Mouse (Mus musculus) limb, embryonic 11.5 days (tissue): Measurements from ENCODE around the gene S100a5. TPM values are rescaled to one million over a fixed set of nuclear protein-coding genes. Genes with fewer than 3 reads are reported as not detected.

Source experiments
- ATAC-seq: fragments of 200-750 bp; cut with Nextera tagmentation; 2 replicates; pipeline ENCODE4 v1.8.0; 2017; ENCODE audit warnings: low read depth; ENCODE audit not compliant: insufficient number of reproducible peaks, low FRiP score, low TSS enrichment
- DNase-seq: peaks from one replicate; pipeline ENCODE4 v3.0.0-alpha.2; 2015; ENCODE audit warnings: low spot score
- H3K27ac ChIP-seq: fragments of 300-500 bp; sonication (generic); replicated peaks from 2 replicates; pipeline ENCODE4 v1.5.1; 2014; ENCODE audit warnings: low read depth, mild to moderate bottlenecking, low read length
- H3K27me3 ChIP-seq: fragments of 300-500 bp; sonication (generic); 2 replicates; pipeline ENCODE4 v1.6.1; 2014; ENCODE audit warnings: mild to moderate bottlenecking, low read length, mixed read lengths; ENCODE audit not compliant: control insufficient read depth, insufficient read depth
- H3K36me3 ChIP-seq: fragments of 300-500 bp; sonication (generic); 2 replicates; pipeline ENCODE4 v1.6.1; 2014; ENCODE audit warnings: mild to moderate bottlenecking, low read length, moderate library complexity, mixed read lengths; ENCODE audit not compliant: control insufficient read depth, insufficient read depth
- H3K4me1 ChIP-seq: fragments of 300-500 bp; sonication (generic); 2 replicates; pipeline ENCODE4 v1.6.1; 2014; ENCODE audit warnings: low read length, mixed read lengths; ENCODE audit not compliant: control insufficient read depth, insufficient read depth
- H3K4me2 ChIP-seq: fragments of 300-500 bp; sonication (generic); 2 replicates; pipeline ENCODE4 v1.6.1; 2014; ENCODE audit warnings: low read depth, mild to moderate bottlenecking, moderate library complexity; ENCODE audit not compliant: severe bottlenecking
- H3K4me3 ChIP-seq: fragments of 300-500 bp; sonication (generic); 2 replicates; pipeline ENCODE4 v1.5.1; 2014; ENCODE audit warnings: low read depth, low read length
- H3K9ac ChIP-seq: fragments of 300-500 bp; sonication (generic); 2 replicates; pipeline ENCODE4 v1.6.1; 2014; ENCODE audit warnings: mild to moderate bottlenecking, low read length
- H3K9me3 ChIP-seq: fragments of 300-500 bp; sonication (generic); 2 replicates; pipeline ENCODE4 v1.6.1; 2016; ENCODE audit warnings: low read length; ENCODE audit not compliant: control insufficient read depth
- WGBS: fragments of 180-500 bp; shearing (Covaris S2); extraction: QIAGEN DNeasy Blood & Tissue Kit; methylation state at CpG from one replicate; pipeline ENCODE4 v1.1.7; 2014; 5-methylcytosine and 5-hydroxymethylcytosine counted together
- polyA plus RNA-seq: library from polyadenylated mRNA; unstranded; fragments of >200 nt; fragmentation: Nextera tagmentation; extraction: Ambion mirVana; gene quantifications from 2 replicates; pipeline ENCODE4 v1.2.1, GENCODE M21; 2014

S100a5 gene
- polyA plus RNA-seq, 1 experiment from 2014 or later, result not detected

DNA sequence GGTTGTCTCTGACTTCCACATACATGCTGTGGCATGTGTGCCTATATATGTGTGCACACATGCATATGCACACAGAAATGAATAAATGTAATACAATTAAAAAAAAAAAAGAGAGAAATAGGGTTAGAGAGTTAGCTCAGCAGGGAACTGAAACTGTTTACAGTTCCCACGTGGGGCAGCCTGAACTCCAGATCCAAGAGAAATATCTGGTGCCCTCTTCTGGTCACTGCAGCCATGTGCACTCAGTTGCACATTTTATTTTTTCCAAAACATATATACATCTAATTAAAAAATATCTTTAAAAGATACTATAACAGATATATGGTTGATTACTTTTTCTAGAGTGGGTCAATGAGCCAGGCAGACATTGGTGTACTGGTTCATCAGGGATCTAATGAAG, 9.3 kb downstream of the S100a5 start:
- Histone ChIP-seq H3K27me3 (no peaks in the 10 kb centered on the region; the same call in 1 of the 2 replicates), H3K9me3 (no peaks in the 10 kb centered on the region), H3K27ac (no peak overlapping the region), H3K4me1 (no peaks in the 10 kb centered on the region), H3K4me2 (no peak overlapping the region), H3K36me3 (no peaks in the 10 kb centered on the region), H3K4me3 (no peak overlapping the region), H3K9ac (no peak overlapping the region)
- DNase-seq (no peak), ATAC-seq (no peak)
- 6% methylated on average over 1 of the region's 1 CpGs for WGBS

- Histone ChIP-seq H3K4me2 (no peak overlapping the region), H3K4me3 (no peak overlapping the region), H3K9me3 (no peaks in the 10 kb centered on the region), H3K36me3 (no peaks in the 10 kb centered on the region), H3K27ac (no peak overlapping the region), H3K4me1 (peaks cover 3% of the 10 kb centered on the region; the same call in 1 of the 2 replicates), H3K27me3 (no peaks in the 10 kb centered on the region), H3K9ac (no peak overlapping the region)
- DNase-seq, result no peak
- ATAC-seq, result no peak
- 52% methylated on average over 7 of the region's 7 CpGs for WGBS
Observed at GRCm38 (mm10) chr3:90621552-90621951, 13.2 kb downstream of the S100a5 start.

DNA sequence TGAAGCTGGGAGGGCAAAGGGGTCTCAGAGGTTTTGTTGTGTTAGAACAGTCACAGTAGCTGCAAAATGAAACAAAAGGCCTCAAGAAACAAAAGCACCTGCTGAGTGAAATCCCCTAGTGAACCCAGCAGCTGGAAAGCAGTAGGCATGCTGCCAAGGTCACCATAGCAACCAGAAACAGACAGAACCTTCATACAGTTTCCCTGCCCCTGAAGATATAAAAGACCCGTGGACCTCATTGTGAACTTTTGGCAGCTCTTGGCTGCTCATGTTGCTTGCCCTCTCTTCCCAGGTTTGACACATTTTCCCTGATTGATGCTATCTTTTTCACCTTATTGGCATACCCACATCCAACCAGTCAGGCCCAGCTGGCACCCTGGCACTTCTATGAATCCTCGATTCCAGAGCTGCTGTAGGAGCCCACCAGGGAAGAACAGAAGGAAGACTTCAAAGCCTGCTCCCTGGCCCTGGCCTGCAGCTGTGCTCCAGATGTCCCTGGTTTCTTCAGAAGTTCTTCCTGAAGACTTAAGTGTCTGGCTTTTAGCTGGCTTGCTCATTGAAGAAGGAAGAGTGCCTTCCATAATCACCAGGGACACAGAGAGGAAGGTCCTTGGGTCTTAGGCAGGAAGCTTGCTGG, 15.2 kb downstream of the S100a5 start:
- ATAC-seq (no peak; the same call in 1 of the 2 replicates), DNase-seq (peak; percentile 36)
- H3K4me2 ChIP-seq, result no peak overlapping the region
- no peak overlapping the region for H3K27ac ChIP-seq
- H3K9ac ChIP-seq, result no peak overlapping the region
- H3K36me3 ChIP-seq, result no peaks in the 10 kb centered on the region
- no peaks in the 10 kb centered on the region for H3K27me3 ChIP-seq
- peaks cover 3% of the 10 kb centered on the region; the same call in 1 of the 2 replicates for H3K4me1 ChIP-seq
- H3K4me3 ChIP-seq, result no peak overlapping the region
- WGBS, result 19% methylated on average over 2 of the region's 2 CpGs
- H3K9me3 ChIP-seq, result no peaks in the 10 kb centered on the region

DNA sequence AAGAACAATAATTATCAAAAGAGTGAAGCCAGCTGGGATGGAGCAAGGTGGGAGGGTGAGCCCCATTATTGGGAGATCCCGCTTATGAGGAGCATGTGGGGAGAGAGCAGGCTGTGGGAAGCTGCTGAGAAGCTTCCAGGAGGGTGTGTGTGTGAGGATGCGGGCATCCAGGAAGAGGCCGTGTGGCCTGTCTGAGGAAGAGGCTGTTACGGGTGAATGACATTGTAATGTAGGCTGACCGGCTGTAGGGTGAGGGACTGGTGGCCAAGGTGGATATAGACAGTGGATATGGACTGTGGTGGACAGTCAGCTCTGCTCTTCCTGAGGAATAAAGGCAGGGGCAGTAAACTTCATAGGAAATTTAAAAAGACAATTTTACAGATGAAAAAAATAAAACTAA, 17.2 kb downstream of the S100a5 start:
- WGBS, result 74% methylated on average over 5 of the region's 5 CpGs

DNA sequence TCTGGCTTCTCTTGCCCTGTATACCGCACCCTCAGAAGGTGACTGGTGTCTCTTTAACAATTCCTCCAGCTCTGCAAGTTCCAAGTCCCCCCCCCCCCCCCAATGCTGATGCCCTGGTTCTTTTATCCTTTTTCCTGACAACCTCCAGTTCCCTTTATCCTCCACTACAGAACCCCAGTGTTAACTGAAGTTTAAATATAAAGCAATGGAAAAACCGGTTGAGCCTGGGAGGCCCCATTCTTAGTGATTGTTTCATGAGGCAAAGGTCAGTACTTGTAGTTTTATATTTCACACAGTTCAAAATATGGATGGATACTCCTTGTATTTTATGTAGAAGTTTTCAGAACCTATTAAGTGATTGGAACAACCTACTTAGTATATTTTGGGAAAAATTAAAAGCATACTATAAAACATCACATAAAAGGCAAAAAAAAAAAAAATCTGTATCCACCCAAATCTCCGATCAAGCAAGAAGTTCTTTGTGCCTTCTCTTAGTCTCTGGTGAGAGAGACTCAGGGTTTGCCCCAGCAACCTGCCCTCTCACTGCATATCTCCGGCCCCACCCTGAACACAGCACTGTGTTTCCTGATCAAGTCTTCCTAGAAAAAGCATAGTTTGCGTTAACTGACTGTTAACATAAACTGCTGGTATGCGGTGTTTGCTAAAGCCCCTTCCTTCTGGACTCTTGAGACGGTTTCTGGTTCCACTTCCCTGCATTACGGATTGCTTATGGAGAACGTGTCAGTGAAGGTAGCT, 18.1 kb downstream of the S100a5 start:
- Histone ChIP-seq H3K4me1 (peaks cover 3% of the 10 kb centered on the region; the same call in 1 of the 2 replicates), H3K9me3 (no peaks in the 10 kb centered on the region), H3K9ac (no peak overlapping the region), H3K27me3 (no peaks in the 10 kb centered on the region), H3K4me3 (no peak overlapping the region), H3K36me3 (no peaks in the 10 kb centered on the region), H3K4me2 (no peak overlapping the region), H3K27ac (no peak overlapping the region)
- DNase-seq, result no peak
- WGBS, result 85% methylated on average over 9 of the region's 9 CpGs
- no peak for ATAC-seq

More for the DNA sequence above, 17.2 kb downstream of the S100a5 start:
- Histone ChIP-seq H3K27me3 (no peaks in the 10 kb centered on the region), H3K4me1 (peaks cover 3% of the 10 kb centered on the region; the same call in 1 of the 2 replicates), H3K9ac (no peak overlapping the region), H3K4me3 (no peak overlapping the region), H3K27ac (no peak overlapping the region), H3K4me2 (no peak overlapping the region), H3K9me3 (no peaks in the 10 kb centered on the region), H3K36me3 (no peaks in the 10 kb centered on the region)
- ATAC-seq (no peak), DNase-seq (no peak)

DNA sequence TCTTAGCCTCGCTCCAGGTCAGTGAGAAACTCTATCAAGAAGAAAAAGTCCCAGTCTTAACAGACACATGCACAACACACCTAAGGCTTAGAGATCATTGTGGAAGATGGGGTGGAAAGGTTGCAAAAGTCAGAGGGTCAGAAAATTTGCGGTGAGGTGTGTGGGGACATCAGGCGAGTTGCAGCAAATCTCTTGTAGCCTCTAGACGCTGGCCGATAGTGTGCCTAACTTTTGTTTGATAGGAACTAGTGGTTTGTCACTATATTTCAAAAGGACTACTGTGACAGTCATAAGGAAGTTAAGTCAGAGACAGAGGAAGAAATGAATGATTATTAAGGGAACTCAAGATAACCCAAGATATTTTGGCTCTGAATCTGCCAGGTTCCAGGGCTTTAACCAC, 19.0 kb downstream of the S100a5 start:
- Histone ChIP-seq H3K27me3 (no peaks in the 10 kb centered on the region), H3K4me1 (peaks cover 3% of the 10 kb centered on the region; the same call in 1 of the 2 replicates), H3K4me2 (no peak overlapping the region), H3K4me3 (no peak overlapping the region), H3K9ac (no peak overlapping the region), H3K9me3 (no peaks in the 10 kb centered on the region), H3K27ac (no peak overlapping the region), H3K36me3 (no peaks in the 10 kb centered on the region)
- DNase-seq (no peak), ATAC-seq (no peak)
- 92% methylated on average over 5 of the region's 5 CpGs for WGBS

DNA sequence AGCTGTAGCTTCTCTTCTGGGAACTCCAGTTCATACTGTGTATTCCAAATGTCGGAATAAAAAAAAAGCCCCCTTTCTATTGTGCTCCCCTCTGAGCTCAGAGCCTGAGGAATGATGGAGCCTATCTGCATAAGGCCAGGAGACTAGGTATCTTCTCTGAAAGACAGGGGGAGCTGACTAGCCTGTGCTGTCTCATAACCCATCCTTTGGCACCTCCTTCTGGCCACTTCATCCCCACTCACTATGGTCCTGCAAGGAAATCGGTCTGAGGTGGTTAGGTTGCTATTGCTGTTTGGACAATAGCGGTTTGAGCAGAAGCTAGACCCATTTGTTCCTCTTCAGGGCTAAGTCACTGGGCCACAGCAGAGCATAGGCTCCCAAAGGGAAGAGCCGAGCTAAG, 19.5 kb downstream of the S100a5 start:
- ATAC-seq (no peak), DNase-seq (no peak)
- Histone ChIP-seq H3K36me3 (no peaks in the 10 kb centered on the region), H3K9me3 (no peaks in the 10 kb centered on the region), H3K4me3 (no peak overlapping the region), H3K27ac (no peak overlapping the region), H3K4me1 (peaks cover 3% of the 10 kb centered on the region; the same call in 1 of the 2 replicates), H3K9ac (no peak overlapping the region), H3K4me2 (no peak overlapping the region), H3K27me3 (no peaks in the 10 kb centered on the region)
- WGBS, result 60% methylated on average over 4 of the region's 4 CpGs

DNA sequence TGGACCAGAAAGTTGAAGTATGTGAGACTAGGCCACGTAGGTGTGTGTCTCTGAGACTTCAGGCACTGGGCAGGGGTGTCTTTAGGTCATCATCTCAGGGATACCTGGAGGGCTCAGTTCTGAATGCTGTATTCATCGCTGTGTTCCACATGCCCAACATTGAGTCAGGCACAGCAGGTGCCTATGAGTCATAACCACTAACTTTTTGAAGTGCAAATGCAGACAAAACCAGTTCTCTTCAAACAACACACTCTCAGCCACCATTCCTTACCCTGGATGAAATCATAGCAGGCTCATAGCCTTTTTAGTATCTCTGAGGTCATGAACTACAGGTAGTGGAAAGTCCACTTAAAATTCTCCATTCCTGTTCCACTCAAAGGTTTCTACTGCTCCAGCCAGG, 21.0 kb downstream of the S100a5 start:
- Histone ChIP-seq H3K27ac (no peak overlapping the region), H3K36me3 (no peaks in the 10 kb centered on the region), H3K9me3 (no peaks in the 10 kb centered on the region), H3K9ac (no peak overlapping the region), H3K4me3 (no peak overlapping the region), H3K27me3 (no peaks in the 10 kb centered on the region), H3K4me2 (no peak overlapping the region), H3K4me1 (no peaks in the 10 kb centered on the region)
- DNase-seq, result no peak
- ATAC-seq, result no peak
- WGBS, result 71% methylated on average over 2 of the region's 2 CpGs
